Mouse (Mus musculus): Measurements from ENCODE around the gene Slc25a23. TPM values are rescaled to one million over a fixed set of nuclear protein-coding genes. Genes with fewer than 3 reads are reported as not detected.

Gene Slc25a23
- polyA plus RNA-seq, 1 experiment from 2014 or later: 15.5 TPM

DNA sequence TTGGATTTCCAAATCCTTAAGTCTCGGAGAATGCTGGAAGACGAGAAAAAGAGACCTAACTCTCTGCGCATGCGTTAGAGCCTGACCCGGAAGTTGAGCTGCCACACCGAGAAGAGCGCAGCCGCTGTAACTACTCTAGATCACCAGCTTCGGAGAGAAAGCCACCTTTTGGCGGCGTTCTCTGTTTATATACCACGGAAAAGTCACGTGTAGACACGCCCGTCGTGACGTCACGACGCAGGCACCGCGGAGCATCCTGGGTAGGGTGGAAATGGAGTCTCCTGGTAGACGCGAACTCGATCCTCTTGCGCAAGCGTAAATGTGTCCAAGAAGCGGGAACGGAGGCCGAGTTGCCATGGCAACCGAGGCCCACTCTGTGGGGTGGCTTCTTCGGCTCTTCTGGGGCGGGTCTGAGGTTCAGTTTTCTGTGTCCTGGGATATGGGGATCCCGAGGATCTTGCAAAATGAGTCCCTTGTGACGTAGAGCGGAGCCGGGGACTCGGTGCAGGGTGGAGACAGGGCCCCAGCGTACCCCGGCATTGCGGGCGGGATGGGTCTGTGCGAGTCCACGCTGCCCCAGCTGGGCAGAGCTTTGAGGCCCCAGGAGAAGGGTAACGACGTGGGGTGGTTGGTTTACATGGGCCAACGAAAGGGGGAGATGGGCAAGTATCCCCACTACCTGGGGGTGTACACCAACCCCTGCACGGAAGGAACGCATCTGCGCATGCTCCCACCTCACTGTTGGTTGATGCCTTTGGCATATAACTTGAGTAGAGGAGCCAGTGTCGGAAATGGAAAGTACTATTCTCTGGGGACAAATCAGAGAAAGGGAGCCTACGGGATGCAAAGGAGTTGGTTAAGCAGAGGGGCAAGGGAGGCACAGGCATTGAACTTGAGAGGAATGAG is 48.2 kb downstream of the Slc25a23 start, which contains the start of the genes Gtf2f1 and Gm17949:
TSS of gene Gtf2f1 (minus strand) at position 53 of the 906 bp plus-strand sequence.
TSS of gene Gm17949 (plus strand) at position 234 of the 906 bp plus-strand sequence.
- peak within 1 kb of the TSS; percentile 75 for H3K27ac ChIP-seq (ENCODE audit: poor library complexity, severe bottlenecking)
- no peaks in the 10 kb centered on the region for H3K27me3 ChIP-seq (replicated peaks)
- peaks cover 15% of the 10 kb centered on the region for H3K4me1 ChIP-seq (replicated peaks)
- WGBS: under 1% methylated on average over 51 of the region's 51 CpGs
- H3K36me3 ChIP-seq: peaks cover 29% of the 10 kb centered on the region
- peak within 1 kb of the TSS; percentile 93 for H3K4me2 ChIP-seq
- peak within 1 kb of the TSS; percentile 87 for H3K9ac ChIP-seq
- peak within 1 kb of the TSS; percentile 86 for H3K4me3 ChIP-seq
- H3K9me3 ChIP-seq (replicated peaks): no peaks in the 10 kb centered on the region
- ATAC-seq (ENCODE audit: insufficient number of reproducible peaks, low FRiP score): peak; percentile 93

DNA sequence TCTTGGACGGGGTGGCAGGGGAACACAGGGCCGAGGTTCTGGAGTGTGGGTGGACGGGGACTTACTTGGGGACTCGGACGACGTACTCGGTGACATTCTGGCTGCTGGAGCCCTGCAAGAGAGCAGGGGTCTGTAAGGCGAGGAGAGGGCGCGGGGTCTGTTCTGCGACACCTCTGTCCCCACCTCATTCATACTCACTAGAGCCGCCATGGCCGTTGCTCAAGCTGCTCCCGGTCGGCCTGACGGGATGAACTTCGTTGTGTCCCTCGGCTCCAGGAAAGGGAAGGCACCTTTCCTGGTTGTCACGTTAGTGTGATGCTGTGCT is 48.8 kb downstream of the Slc25a23 start:
- peak overlapping the region; percentile 86 for H3K4me3 ChIP-seq
- H3K9me3 ChIP-seq (replicated peaks): no peaks in the 10 kb centered on the region
- WGBS: under 1% methylated on average over 19 of the region's 19 CpGs
- H3K4me1 ChIP-seq (replicated peaks): peaks cover 15% of the 10 kb centered on the region
- peak overlapping the region; percentile 87 for H3K9ac ChIP-seq
- peak; percentile 58 for ATAC-seq (ENCODE audit: insufficient number of reproducible peaks, low FRiP score)
- H3K27ac ChIP-seq (ENCODE audit: poor library complexity, severe bottlenecking): peak overlapping the region; percentile 75
- peak overlapping the region; percentile 93 for H3K4me2 ChIP-seq
- no peaks in the 10 kb centered on the region for H3K27me3 ChIP-seq (replicated peaks)
- H3K36me3 ChIP-seq: peaks cover 35% of the 10 kb centered on the region

DNA sequence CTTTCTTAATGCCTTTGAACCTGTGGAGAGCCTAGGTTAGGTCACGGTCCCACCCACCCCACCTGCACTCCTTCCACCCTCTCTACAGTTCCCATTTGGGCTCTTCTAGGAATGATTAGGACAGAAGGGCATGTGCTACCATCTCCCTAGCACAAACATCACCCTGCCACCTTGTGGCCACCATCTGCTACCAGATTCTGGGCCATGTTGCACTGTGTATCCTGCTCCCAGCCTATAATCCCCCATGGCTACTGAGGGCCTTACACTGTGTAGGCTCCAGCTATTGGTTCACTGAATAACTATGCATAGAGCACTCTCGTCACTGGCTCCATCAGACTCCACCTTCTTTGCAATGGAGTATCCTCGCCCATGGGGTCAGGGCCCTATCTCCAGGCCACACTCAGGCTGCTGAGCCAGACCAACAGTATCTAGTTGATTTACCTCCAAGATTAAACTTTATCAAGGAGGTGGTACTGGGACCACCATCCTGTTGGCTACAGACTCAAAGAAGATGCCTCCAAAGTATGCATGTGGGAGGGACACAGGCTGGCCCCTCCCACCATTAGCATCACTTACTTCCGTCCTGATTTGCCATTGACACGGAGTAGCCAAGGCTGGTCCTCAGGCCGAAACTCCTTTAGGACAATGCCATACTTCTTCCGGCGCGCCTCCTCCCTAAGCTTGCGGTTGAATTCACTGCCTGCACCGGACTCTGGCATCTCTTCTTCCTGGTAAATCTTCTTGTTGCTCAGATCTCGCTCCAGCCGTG is 52.3 kb downstream of the Slc25a23 start:
- WGBS: 92% methylated on average over 13 of the region's 13 CpGs
- H3K9ac ChIP-seq: no peak overlapping the region
- no peak overlapping the region for H3K27ac ChIP-seq (ENCODE audit: poor library complexity, severe bottlenecking)
- no peaks in the 10 kb centered on the region for H3K27me3 ChIP-seq (replicated peaks)
- ATAC-seq (ENCODE audit: insufficient number of reproducible peaks, low FRiP score): no peak
- H3K4me2 ChIP-seq: no peak overlapping the region
- H3K9me3 ChIP-seq (replicated peaks): no peaks in the 10 kb centered on the region
- no peak overlapping the region for H3K4me3 ChIP-seq
- H3K36me3 ChIP-seq: peaks cover 70% of the 10 kb centered on the region
- H3K4me1 ChIP-seq (replicated peaks): peaks cover 20% of the 10 kb centered on the region

DNA sequence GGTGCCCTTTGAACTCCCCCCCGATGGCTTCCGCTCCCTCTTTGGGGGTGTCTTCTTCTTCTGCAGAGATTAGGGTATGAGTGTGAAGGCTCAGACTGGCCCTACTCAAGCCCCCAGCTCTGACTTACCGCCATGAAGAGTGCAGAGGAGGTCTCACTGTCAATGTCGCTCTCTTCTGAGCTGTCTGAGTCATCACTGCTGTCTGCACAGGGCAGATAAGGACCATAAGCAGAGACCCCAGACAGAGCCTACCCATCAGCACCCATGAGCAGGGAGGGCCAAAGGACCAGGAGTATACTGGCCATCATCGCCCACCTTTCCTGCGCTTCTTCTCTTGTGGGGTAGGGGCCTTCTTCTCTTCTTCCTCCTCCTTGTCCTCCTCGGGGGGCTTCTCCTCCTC is 55.7 kb downstream of the Slc25a23 start:
- ATAC-seq (ENCODE audit: insufficient number of reproducible peaks, low FRiP score): peak; percentile 67
- peaks cover 73% of the 10 kb centered on the region for H3K36me3 ChIP-seq
- H3K9ac ChIP-seq: no peak overlapping the region
- no peak overlapping the region for H3K27ac ChIP-seq (ENCODE audit: poor library complexity, severe bottlenecking)
- 72% methylated on average over 7 of the region's 7 CpGs for WGBS
- H3K4me1 ChIP-seq (replicated peaks): peaks cover 24% of the 10 kb centered on the region
- H3K4me3 ChIP-seq: no peak overlapping the region
- no peak overlapping the region for H3K4me2 ChIP-seq
- H3K9me3 ChIP-seq (replicated peaks): no peaks in the 10 kb centered on the region
- no peaks in the 10 kb centered on the region for H3K27me3 ChIP-seq (replicated peaks)

DNA sequence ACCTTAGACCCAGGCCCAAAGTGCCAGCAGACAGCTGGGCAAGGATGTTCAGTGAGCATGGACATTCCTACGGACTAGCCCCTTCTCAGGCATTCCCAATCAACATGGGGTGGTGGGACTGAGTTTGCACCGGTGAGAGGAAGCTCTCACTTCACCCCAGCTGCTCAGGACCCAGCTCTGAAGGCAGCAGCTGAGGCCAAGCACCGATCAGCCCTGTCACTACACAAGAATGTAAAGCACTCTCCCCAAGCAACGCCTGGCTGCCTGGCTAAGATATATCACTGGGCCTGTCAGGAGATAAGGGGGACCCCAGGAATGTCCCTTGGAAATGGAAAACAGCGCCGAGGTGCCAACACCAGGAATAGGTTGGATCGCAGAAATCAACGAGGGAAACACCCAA is 58.4 kb downstream of the Slc25a23 start:
- Histone ChIP-seq H3K36me3 (peaks cover 57% of the 10 kb centered on the region), H3K4me2 (peak overlapping the region; percentile 35), H3K27ac (ENCODE audit: poor library complexity, severe bottlenecking) (peak overlapping the region; percentile 71), H3K9ac (peak overlapping the region; percentile 46; the same call in 1 of the 2 replicates), H3K9me3 (replicated peaks) (no peaks in the 10 kb centered on the region), H3K27me3 (replicated peaks) (no peaks in the 10 kb centered on the region), H3K4me3 (no peak overlapping the region), H3K4me1 (replicated peaks) (peaks cover 40% of the 10 kb centered on the region)
- no peak for ATAC-seq (ENCODE audit: insufficient number of reproducible peaks, low FRiP score)
- WGBS: 20% methylated on average over 8 of the region's 8 CpGs

DNA sequence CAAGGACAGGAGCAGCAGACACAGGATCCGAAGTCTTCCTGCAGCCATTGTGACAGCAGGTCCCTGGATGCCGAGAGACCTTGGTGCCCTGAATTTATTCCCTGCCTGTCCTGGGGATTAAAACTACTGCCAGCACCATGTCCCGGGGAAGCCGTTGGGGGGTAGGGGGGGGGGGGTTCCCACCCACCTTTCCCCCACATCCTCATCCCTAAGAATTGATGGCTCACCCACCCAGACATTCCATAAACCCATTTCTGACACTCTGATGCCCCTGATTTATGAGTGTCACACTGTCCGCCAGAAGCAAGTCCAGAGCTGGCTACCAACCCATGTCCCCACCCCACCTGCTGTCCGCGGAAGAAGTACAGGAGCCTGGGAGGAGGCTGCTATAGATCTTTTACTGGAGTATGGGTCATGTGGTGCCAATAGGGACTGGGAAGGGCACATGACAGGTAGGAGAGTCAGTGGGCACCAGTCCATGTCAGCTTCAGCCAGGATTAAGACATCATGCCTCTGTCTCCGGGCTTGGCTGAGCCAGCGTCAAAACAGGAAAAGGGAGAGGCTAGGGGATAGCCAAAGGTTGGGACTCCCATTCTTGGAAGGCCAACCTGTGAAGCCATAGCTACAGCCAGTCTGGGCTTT is 59.6 kb downstream of the Slc25a23 start, which contains the start of gene Pspn:
TSS of gene Pspn (minus strand) at position 51 of the 642 bp plus-strand sequence.
- Histone ChIP-seq H3K9me3 (replicated peaks) (no peaks in the 10 kb centered on the region), H3K4me1 (replicated peaks) (peaks cover 40% of the 10 kb centered on the region)

DNA sequence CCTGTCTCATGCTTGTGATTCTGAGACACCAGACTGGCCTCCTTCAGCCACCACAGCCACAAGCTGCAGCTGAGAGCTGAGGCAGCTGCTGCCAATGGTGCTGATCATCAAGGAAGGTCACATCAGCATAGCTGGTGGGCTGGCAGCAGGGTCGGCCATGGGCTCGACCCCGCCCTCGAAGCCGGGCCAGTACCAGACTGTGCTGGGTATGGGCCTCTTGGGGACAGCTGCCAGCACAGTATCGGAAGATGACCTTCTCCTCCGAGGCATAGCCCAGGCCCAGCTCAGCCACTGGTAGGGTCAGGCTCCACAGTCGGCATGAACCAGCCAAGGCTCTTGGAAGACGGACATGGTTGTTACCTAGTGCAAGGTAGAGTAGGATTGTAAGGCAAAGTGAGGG is 60.2 kb downstream of the Slc25a23 start:
- Histone ChIP-seq H3K4me3 (no peak overlapping the region), H3K36me3 (peaks cover 57% of the 10 kb centered on the region), H3K4me2 (no peak overlapping the region), H3K9me3 (replicated peaks) (no peaks in the 10 kb centered on the region), H3K27me3 (replicated peaks) (no peaks in the 10 kb centered on the region), H3K9ac (no peak overlapping the region), H3K4me1 (replicated peaks) (peaks cover 40% of the 10 kb centered on the region), H3K27ac (ENCODE audit: poor library complexity, severe bottlenecking) (no peak overlapping the region)
- ATAC-seq (ENCODE audit: insufficient number of reproducible peaks, low FRiP score): no peak
- WGBS: 89% methylated on average over 9 of the region's 9 CpGs

More for the DNA sequence above, 59.6 kb downstream of the Slc25a23 start, which contains the start of gene Pspn:
- no peak within 1 kb of the TSS for H3K4me3 ChIP-seq
- no peak within 1 kb of the TSS for H3K9ac ChIP-seq
- peak within 1 kb of the TSS; percentile 71; the same call in 1 of the 2 replicates for H3K27ac ChIP-seq (ENCODE audit: poor library complexity, severe bottlenecking)
- no peaks in the 10 kb centered on the region for H3K27me3 ChIP-seq (replicated peaks)
- ATAC-seq (ENCODE audit: insufficient number of reproducible peaks, low FRiP score): no peak
- H3K4me2 ChIP-seq: no peak within 1 kb of the TSS
- peaks cover 57% of the 10 kb centered on the region for H3K36me3 ChIP-seq
- WGBS: 79% methylated on average over 9 of the region's 9 CpGs

DNA sequence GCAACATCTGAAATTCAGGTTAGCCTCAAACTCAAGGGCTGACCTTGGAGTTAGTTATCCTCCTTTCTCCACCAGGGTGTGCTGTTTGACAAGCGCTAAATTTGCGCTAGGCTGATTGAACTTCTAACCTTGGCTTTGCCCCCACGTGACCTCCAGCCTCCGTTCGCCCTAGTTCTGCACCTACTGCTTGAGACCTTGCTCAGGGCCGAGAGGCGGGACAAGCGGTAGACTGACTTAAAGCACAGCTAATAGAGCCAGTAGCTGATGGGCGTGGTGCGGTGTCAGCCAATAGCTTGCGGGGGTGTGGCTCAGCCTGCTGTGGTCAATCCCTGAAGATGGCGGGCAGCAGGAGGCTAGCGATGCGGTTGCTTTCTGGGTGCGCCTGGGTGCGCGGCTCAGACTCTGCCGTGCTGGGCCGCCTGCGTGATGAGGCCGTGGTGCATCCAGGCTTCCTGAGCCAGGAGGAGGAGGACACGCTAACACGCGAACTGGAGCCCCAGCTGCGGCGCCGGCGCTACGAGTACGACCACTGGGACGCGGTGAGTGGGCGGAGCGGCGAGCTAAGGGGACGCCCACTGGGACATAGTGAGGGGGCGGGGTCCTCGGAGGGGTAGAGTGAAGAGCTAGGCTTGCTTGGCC is 62.5 kb downstream of the Slc25a23 start, which contains the start of gene Alkbh7:
TSS of gene Alkbh7 (plus strand) at position 311 of the 639 bp plus-strand sequence.
- peaks cover 35% of the 10 kb centered on the region for H3K4me1 ChIP-seq (replicated peaks)
- no peaks in the 10 kb centered on the region for H3K9me3 ChIP-seq (replicated peaks)
- ATAC-seq (ENCODE audit: insufficient number of reproducible peaks, low FRiP score): peak; percentile 99
- peaks cover 58% of the 10 kb centered on the region for H3K36me3 ChIP-seq
- H3K27ac ChIP-seq (ENCODE audit: poor library complexity, severe bottlenecking): peak within 1 kb of the TSS; percentile 65; the same call in 1 of the 2 replicates
- peak within 1 kb of the TSS; percentile 79 for H3K4me2 ChIP-seq
- under 1% methylated on average over 38 of the region's 38 CpGs for WGBS
- peak within 1 kb of the TSS; percentile 74 for H3K9ac ChIP-seq
- H3K27me3 ChIP-seq (replicated peaks): no peaks in the 10 kb centered on the region
- H3K4me3 ChIP-seq: peak within 1 kb of the TSS; percentile 84

DNA sequence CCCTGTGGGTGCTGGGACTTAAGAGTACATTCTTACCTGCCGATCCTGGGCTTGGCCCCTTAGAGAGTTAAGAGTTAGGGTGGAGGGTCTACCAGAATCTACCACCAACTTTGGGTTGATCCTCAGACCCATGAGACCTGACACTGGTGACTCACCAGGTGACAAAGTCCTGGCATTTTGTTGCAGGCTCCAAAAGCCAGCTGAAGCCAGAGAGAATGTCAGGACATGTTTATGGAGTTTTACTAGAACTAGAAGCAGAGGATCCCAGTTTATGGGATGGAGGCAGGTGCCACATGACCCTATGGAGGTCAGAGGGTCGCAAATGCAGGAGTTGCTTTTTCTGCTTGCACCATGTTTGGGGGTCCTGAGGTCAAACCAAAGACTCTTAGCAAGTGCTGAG is 63.2 kb downstream of the Slc25a23 start:
- H3K4me1 ChIP-seq (replicated peaks): peaks cover 30% of the 10 kb centered on the region
- peak overlapping the region; percentile 11; the same call in 1 of the 2 replicates for H3K9ac ChIP-seq
- no peak overlapping the region for H3K27ac ChIP-seq (ENCODE audit: poor library complexity, severe bottlenecking)
- H3K27me3 ChIP-seq (replicated peaks): no peaks in the 10 kb centered on the region
- no peak overlapping the region for H3K4me3 ChIP-seq
- no peak for ATAC-seq (ENCODE audit: insufficient number of reproducible peaks, low FRiP score)
- peaks cover 63% of the 10 kb centered on the region for H3K36me3 ChIP-seq
- 50% methylated on average over 2 of the region's 2 CpGs for WGBS
- no peak overlapping the region for H3K4me2 ChIP-seq
- no peaks in the 10 kb centered on the region for H3K9me3 ChIP-seq (replicated peaks)

DNA sequence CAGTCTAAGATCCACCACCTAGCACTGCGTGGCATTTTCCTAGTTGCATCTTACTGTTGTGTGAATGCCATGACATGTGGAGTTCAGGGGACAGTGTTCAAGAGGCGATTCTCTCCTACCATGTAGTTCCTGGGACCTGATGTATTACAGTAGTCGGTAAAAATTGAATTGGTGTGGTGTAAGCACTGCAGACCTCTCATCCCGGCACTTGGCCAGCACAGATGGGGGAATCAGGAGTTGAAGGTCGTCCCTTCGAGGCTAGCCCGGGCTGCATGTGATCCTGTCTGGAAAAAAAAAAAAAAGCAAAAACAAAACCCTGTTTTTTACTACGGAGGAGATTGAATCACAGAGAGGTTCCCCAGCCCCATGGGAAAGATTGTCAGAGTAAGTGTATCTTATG is 64.6 kb downstream of the Slc25a23 start:
- peaks cover 65% of the 10 kb centered on the region for H3K36me3 ChIP-seq
- 86% methylated on average over 8 of the region's 8 CpGs for WGBS

More for the DNA sequence above, 64.6 kb downstream of the Slc25a23 start:
- no peaks in the 10 kb centered on the region for H3K9me3 ChIP-seq (replicated peaks)
- no peaks in the 10 kb centered on the region for H3K27me3 ChIP-seq (replicated peaks)
- H3K4me3 ChIP-seq: no peak overlapping the region
- H3K4me2 ChIP-seq: no peak overlapping the region
- no peak overlapping the region for H3K27ac ChIP-seq (ENCODE audit: poor library complexity, severe bottlenecking)
- H3K4me1 ChIP-seq (replicated peaks): peaks cover 23% of the 10 kb centered on the region
- no peak for ATAC-seq (ENCODE audit: insufficient number of reproducible peaks, low FRiP score)
- no peak overlapping the region for H3K9ac ChIP-seq

All from heart, embryonic 12.5 days (tissue).